Mouse (Mus musculus) forebrain, embryonic 14.5 days (tissue): ENCODE results near the gene Pabpn1. TPM values are rescaled to one million over a fixed set of nuclear protein-coding genes. Genes with fewer than 3 reads are reported as not detected.
A peak's percentile ranks its signal among the peaks of the same experiment; 100 is the strongest.

ENCODE experiments used
- ATAC-seq: fragments of 200-750 bp; cut with Nextera tagmentation; 2 replicates; pipeline ENCODE4 v1.8.0; 2017; ENCODE audit warnings: mild to moderate bottlenecking, moderate library complexity
- DNase-seq: peaks from one replicate; pipeline ENCODE4 v3.0.0-alpha.2; 2015; ENCODE audit warnings: low spot score
- H3K27ac ChIP-seq: fragments of 300-500 bp; sonication (generic); 2 replicates; pipeline ENCODE4 v1.5.1; 2014; ENCODE audit warnings: low read depth, mild to moderate bottlenecking, control low read depth, low read length, moderate library complexity
- H3K27me3 ChIP-seq: fragments of 300-500 bp; sonication (generic); replicated peaks from 2 replicates; pipeline ENCODE4 v1.6.1; 2014; ENCODE audit warnings: low read length, control low read depth, mixed read lengths; ENCODE audit not compliant: control insufficient read depth, insufficient read depth
- H3K36me3 ChIP-seq: fragments of 300-500 bp; sonication (generic); 2 replicates; pipeline ENCODE4 v1.6.1; 2014; ENCODE audit warnings: low read length, control low read depth; ENCODE audit not compliant: control insufficient read depth, insufficient read depth
- H3K4me1 ChIP-seq: fragments of 300-500 bp; sonication (generic); 2 replicates; pipeline ENCODE4 v1.6.1; 2014; ENCODE audit warnings: antibody characterized with exemption, low read length, control low read depth; ENCODE audit not compliant: control insufficient read depth, insufficient read depth
- H3K4me2 ChIP-seq: fragments of 300-500 bp; sonication (generic); 2 replicates; pipeline ENCODE4 v1.6.1; 2014; ENCODE audit warnings: mild to moderate bottlenecking, control low read depth, low read length
- H3K4me3 ChIP-seq: fragments of 300-500 bp; sonication (generic); 2 replicates; pipeline ENCODE4 v1.5.1; 2014; ENCODE audit warnings: low read depth, low read length, control low read depth
- H3K9ac ChIP-seq: fragments of 300-500 bp; sonication (generic); 2 replicates; pipeline ENCODE4 v1.6.1; 2014; ENCODE audit warnings: mild to moderate bottlenecking, low read length, control low read depth, moderate library complexity
- H3K9me3 ChIP-seq: fragments of 300-500 bp; sonication (generic); replicated peaks from 2 replicates; pipeline ENCODE4 v1.6.1; 2016; ENCODE audit warnings: low read length, control low read depth, mixed read lengths; ENCODE audit not compliant: control insufficient read depth
- WGBS: fragments of 180-500 bp; shearing (Covaris S2); extraction: QIAGEN DNeasy Blood & Tissue Kit; methylation state at CpG from one replicate; pipeline ENCODE4 v1.1.7; 2014; 5-methylcytosine and 5-hydroxymethylcytosine counted together
- polyA plus RNA-seq: library from polyadenylated mRNA; unstranded; fragments of >200 nt; fragmentation: Nextera tagmentation; extraction: Ambion mirVana; gene quantifications from 2 replicates; pipeline ENCODE4 v1.2.1, GENCODE M21; 2014

Gene Pabpn1
- polyA plus RNA-seq, 1 experiment from 2014 or later: 140 TPM

GRCm38 (mm10) chr14:54938431-54939219 is 46.3 kb downstream of the Pabpn1 start:
- Histone ChIP-seq H3K27ac (no peak overlapping the region), H3K9ac (no peak overlapping the region), H3K4me1 (no peaks in the 10 kb centered on the region), H3K4me3 (no peak overlapping the region), H3K9me3 (no peaks in the 10 kb centered on the region), H3K36me3 (no peaks in the 10 kb centered on the region), H3K4me2 (no peak overlapping the region), H3K27me3 (no peaks in the 10 kb centered on the region)
- DNase-seq: no peak
- ATAC-seq: no peak
- WGBS: 83% methylated on average over 15 of the region's 15 CpGs

GRCm38 (mm10) chr14:54939434-54940175 is 47.3 kb downstream of the Pabpn1 start:
- no peaks in the 10 kb centered on the region for H3K9me3 ChIP-seq
- no peaks in the 10 kb centered on the region for H3K36me3 ChIP-seq
- H3K9ac ChIP-seq: no peak overlapping the region
- no peaks in the 10 kb centered on the region for H3K27me3 ChIP-seq
- H3K4me3 ChIP-seq: no peak overlapping the region
- no peak overlapping the region for H3K27ac ChIP-seq
- no peak overlapping the region for H3K4me2 ChIP-seq
- 51% methylated on average over 12 of the region's 12 CpGs for WGBS
- no peaks in the 10 kb centered on the region for H3K4me1 ChIP-seq
- ATAC-seq (no peak; the same call in 1 of the 2 replicates), DNase-seq (peak; percentile 55)

GRCm38 (mm10) chr14:54940176-54940530 is 47.9 kb downstream of the Pabpn1 start:
- no peak for ATAC-seq
- 81% methylated on average over 3 of the region's 3 CpGs for WGBS
- Histone ChIP-seq H3K36me3 (no peaks in the 10 kb centered on the region), H3K9me3 (no peaks in the 10 kb centered on the region), H3K4me3 (no peak overlapping the region), H3K27me3 (no peaks in the 10 kb centered on the region), H3K27ac (no peak overlapping the region), H3K9ac (no peak overlapping the region), H3K4me1 (no peaks in the 10 kb centered on the region), H3K4me2 (no peak overlapping the region)
- DNase-seq: no peak

GRCm38 (mm10) chr14:54941024-54941978 is 49.0 kb downstream of the Pabpn1 start:
- no peaks in the 10 kb centered on the region for H3K36me3 ChIP-seq
- no peak overlapping the region for H3K4me2 ChIP-seq
- DNase-seq (no peak), ATAC-seq (no peak)
- no peaks in the 10 kb centered on the region for H3K4me1 ChIP-seq
- H3K4me3 ChIP-seq: no peak overlapping the region
- H3K27me3 ChIP-seq: no peaks in the 10 kb centered on the region
- H3K9ac ChIP-seq: no peak overlapping the region
- WGBS: 63% methylated on average over 13 of the region's 13 CpGs
- H3K27ac ChIP-seq: no peak overlapping the region
- H3K9me3 ChIP-seq: no peaks in the 10 kb centered on the region

GRCm38 (mm10) chr14:54942479-54942878 is 50.2 kb downstream of the Pabpn1 start:
- H3K9me3 ChIP-seq: no peaks in the 10 kb centered on the region
- whole genome bisulfite sequencing: 90% methylated on average over 8 of the region's 8 CpGs
- H3K27ac ChIP-seq: no peak overlapping the region
- H3K4me3 ChIP-seq: no peak overlapping the region
- H3K27me3 ChIP-seq: no peaks in the 10 kb centered on the region
- H3K9ac ChIP-seq: no peak overlapping the region
- no peaks in the 10 kb centered on the region for H3K36me3 ChIP-seq
- no peak overlapping the region for H3K4me2 ChIP-seq
- H3K4me1 ChIP-seq: no peaks in the 10 kb centered on the region
- DNase-seq (no peak), ATAC-seq (no peak)

- 92% methylated on average over 7 of the region's 7 CpGs for whole genome bisulfite sequencing
- no peaks in the 10 kb centered on the region for H3K36me3 ChIP-seq
- no peaks in the 10 kb centered on the region for H3K9me3 ChIP-seq
- no peak overlapping the region for H3K4me2 ChIP-seq
- no peaks in the 10 kb centered on the region for H3K27me3 ChIP-seq
- no peaks in the 10 kb centered on the region for H3K4me1 ChIP-seq
- H3K27ac ChIP-seq: no peak overlapping the region
- H3K9ac ChIP-seq: no peak overlapping the region
- ATAC-seq: no peak
- no peak for DNase-seq
- H3K4me3 ChIP-seq: no peak overlapping the region
Measured at GRCm38 (mm10) chr14:54943971-54944370, 51.7 kb downstream of the Pabpn1 start.

GRCm38 (mm10) chr14:54944939-54945338 is 52.6 kb downstream of the Pabpn1 start:
- Histone ChIP-seq H3K27ac (no peak overlapping the region), H3K27me3 (no peaks in the 10 kb centered on the region), H3K4me3 (no peak overlapping the region), H3K36me3 (no peaks in the 10 kb centered on the region), H3K4me1 (no peaks in the 10 kb centered on the region), H3K4me2 (no peak overlapping the region), H3K9me3 (no peaks in the 10 kb centered on the region), H3K9ac (no peak overlapping the region)
- WGBS: 70% methylated on average over 2 of the region's 2 CpGs
- DNase-seq (no peak), ATAC-seq (no peak)

GRCm38 (mm10) chr14:54945975-54946704 is 53.8 kb downstream of the Pabpn1 start:
- no peak overlapping the region for H3K4me3 ChIP-seq
- H3K4me1 ChIP-seq: no peaks in the 10 kb centered on the region
- ATAC-seq (no peak), DNase-seq (no peak)
- H3K27me3 ChIP-seq: no peaks in the 10 kb centered on the region
- H3K9ac ChIP-seq: no peak overlapping the region
- H3K4me2 ChIP-seq: no peak overlapping the region
- no peak overlapping the region for H3K27ac ChIP-seq
- no peaks in the 10 kb centered on the region for H3K36me3 ChIP-seq
- no peaks in the 10 kb centered on the region for H3K9me3 ChIP-seq
- WGBS: 83% methylated on average over 19 of the region's 19 CpGs
